Mouse (Mus musculus): ENCODE measurements at regions not wholly inside any gene's neighbourhood (a gene's known extent, or its start where the extent isn't known, plus 50 kb on each side); places are given as distances from the start of the nearest gene placed in this dataset.

GRCm38 (mm10) chr2:138939367-138939766, 554.3 kb upstream of the Sptlc3 start:
- no peak for TF ChIP-seq EP300 (IDR thresholded peaks at IDR 0.05; ENCODE audit: low read depth)
- no peak for TF ChIP-seq CTCF (IDR thresholded peaks at IDR 0.05; ENCODE audit: low read depth)

Measured in liver, postnatal 0 days (tissue).